ENCODE assay signal across 8 mouse cellular contexts in the genomic region with DNA sequence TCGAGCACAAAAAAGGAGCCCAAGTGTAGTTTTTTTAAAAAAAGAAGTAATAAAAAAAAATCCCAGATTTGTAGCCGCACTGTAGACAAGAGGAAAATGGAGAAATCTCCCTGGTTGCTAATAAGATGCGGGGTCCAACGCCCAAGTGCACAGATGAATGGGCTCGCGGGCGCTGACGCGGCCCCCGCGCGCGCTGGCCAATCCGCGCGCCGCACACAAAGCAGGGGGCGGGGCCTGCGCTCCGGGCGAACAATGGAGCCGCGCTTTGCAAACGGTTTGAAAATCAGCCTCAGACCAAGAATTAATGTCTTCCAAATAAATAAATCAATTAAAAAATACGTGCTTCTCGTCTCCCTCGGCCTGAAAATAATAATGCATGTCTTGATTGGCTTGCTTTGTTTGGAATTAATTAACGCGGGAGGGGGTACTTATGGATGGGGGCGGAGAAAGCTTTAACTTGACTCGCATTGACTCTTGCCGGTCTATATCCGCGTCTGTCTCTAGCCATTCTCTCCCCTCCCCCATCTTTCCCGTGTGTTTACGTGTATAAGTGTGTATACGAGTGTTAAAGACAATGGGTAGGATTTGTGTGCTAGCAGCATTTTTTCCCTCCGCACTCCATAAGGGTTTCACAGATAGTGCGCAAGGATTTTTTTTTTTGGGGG. TPM values are rescaled to one million over a fixed set of nuclear protein-coding genes. Genes with fewer than 3 reads are reported as not detected.
DNase-seq lines count a peak whose midpoint lies in the region; ATAC-seq and TF ChIP-seq lines count a peak whose summit lies in the region.

A gene (minus strand): TSS at position 143 of the 665 bp plus-strand sequence.

- no peaks in the 10 kb centered on the region for H3K4me1 ChIP-seq in embryonic facial prominence, embryonic 11.5 days (ENCODE audit: control insufficient read depth, insufficient read depth, low read length)
- peaks cover 11% of the 10 kb centered on the region for H3K4me1 ChIP-seq in limb, embryonic 10.5 days
- peaks cover 17% of the 10 kb centered on the region for H3K4me1 ChIP-seq in midbrain, embryonic 12.5 days
- H3K4me1 ChIP-seq in small intestine, adult 2 months (ENCODE audit: control insufficient read depth, insufficient read depth, insufficient read length, low read length): peaks cover 3% of the 10 kb centered on the region; the same call in 1 of the 2 replicates

- DNase-seq in cerebellum, adult 11 months: peak; percentile 77
- peak; percentile 96 for DNase-seq in embryonic facial prominence, embryonic 11.5 days (ENCODE audit: low spot score)
- peak; percentile 89 to 92 for DNase-seq in heart, adult 18-20 months
- DNase-seq in kidney, adult 18-20 months: peak; percentile 82
- DNase-seq in limb, embryonic 10.5 days (ENCODE audit: low spot score): peak; percentile 91

- no peaks in the 10 kb centered on the region for H3K27me3 ChIP-seq in embryonic facial prominence, embryonic 11.5 days (ENCODE audit: control insufficient read depth, insufficient read depth, low read length)
- H3K27me3 ChIP-seq in limb, embryonic 10.5 days (ENCODE audit: low read depth, poor library complexity, severe bottlenecking): no peaks in the 10 kb centered on the region
- H3K27me3 ChIP-seq in midbrain, embryonic 12.5 days: no peaks in the 10 kb centered on the region
- H3K27me3 ChIP-seq in small intestine, adult 2 months (ENCODE audit: control insufficient read depth, insufficient read depth, low read length): no peaks in the 10 kb centered on the region

- H3K4me3 ChIP-seq in embryonic facial prominence, embryonic 11.5 days (ENCODE audit: low read depth, low read length): peak within 1 kb of the TSS; percentile 99
- H3K4me3 ChIP-seq in limb, embryonic 10.5 days: peak within 1 kb of the TSS; percentile 93
- H3K4me3 ChIP-seq in midbrain, embryonic 12.5 days: peak within 1 kb of the TSS; percentile 100
- peak within 1 kb of the TSS; percentile 89 for H3K4me3 ChIP-seq in small intestine, adult 2 months (ENCODE audit: low read depth, low read length)

- WGBS in embryonic facial prominence, embryonic 11.5 days: under 1% methylated on average over 39 of the region's 39 CpGs
- under 1% methylated on average over 39 of the region's 39 CpGs for WGBS in limb, embryonic 10.5 days
- under 1% methylated on average over 39 of the region's 39 CpGs for WGBS in midbrain, embryonic 12.5 days
- under 1% methylated on average over 39 of the region's 39 CpGs for WGBS in small intestine, adult 2 months

- peak within 1 kb of the TSS; percentile 99 for H3K27ac ChIP-seq in embryonic facial prominence, embryonic 11.5 days (replicated peaks; ENCODE audit: low read depth, low read length)
- H3K27ac ChIP-seq in limb, embryonic 10.5 days: peak within 1 kb of the TSS; percentile 99
- peak within 1 kb of the TSS; percentile 100 for H3K27ac ChIP-seq in midbrain, embryonic 12.5 days (replicated peaks)
- peak within 1 kb of the TSS; percentile 83 for H3K27ac ChIP-seq in small intestine, adult 2 months (ENCODE audit: insufficient read depth, low read depth, low read length)

- H3K4me2 ChIP-seq in embryonic facial prominence, embryonic 11.5 days (ENCODE audit: low read depth, low read length): peak within 1 kb of the TSS; percentile 75
- peak within 1 kb of the TSS; percentile 58 for H3K4me2 ChIP-seq in midbrain, embryonic 12.5 days (replicated peaks)

- no peak for TF ChIP-seq CTCF in small intestine, adult 2 months (IDR thresholded peaks at IDR 0.05; ENCODE audit: extremely low read depth, insufficient read length, insufficient replicate concordance, low read depth, low read length)

- H3K9me3 ChIP-seq in embryonic facial prominence, embryonic 11.5 days (replicated peaks; ENCODE audit: control insufficient read depth, low read length): no peaks in the 10 kb centered on the region
- no peaks in the 10 kb centered on the region for H3K9me3 ChIP-seq in limb, embryonic 10.5 days (replicated peaks)
- H3K9me3 ChIP-seq in midbrain, embryonic 12.5 days: no peaks in the 10 kb centered on the region

- H3K36me3 ChIP-seq in embryonic facial prominence, embryonic 11.5 days (replicated peaks; ENCODE audit: control insufficient read depth, insufficient read depth, low read depth, low read length): peaks cover 8% of the 10 kb centered on the region
- H3K36me3 ChIP-seq in limb, embryonic 10.5 days: peaks cover 24% of the 10 kb centered on the region
- H3K36me3 ChIP-seq in midbrain, embryonic 12.5 days: peaks cover 21% of the 10 kb centered on the region
- 0 out of 2 replicates have a peak, but pooled peaks cover 2% of the 10 kb centered on the region for H3K36me3 ChIP-seq in small intestine, adult 2 months (ENCODE audit: control insufficient read depth, insufficient read depth, low read length)

- no peak for ATAC-seq in cerebellum, adult (ENCODE audit: insufficient number of reproducible peaks, low FRiP score, low TSS enrichment)
- peak; percentile 40 for ATAC-seq in embryonic facial prominence, embryonic 11.5 days (replicated peaks; ENCODE audit: insufficient number of reproducible peaks, low FRiP score, low TSS enrichment, low read depth)
- peak; percentile 61 for ATAC-seq in midbrain, embryonic 12.5 days (ENCODE audit: low FRiP score, low read depth)

- TF ChIP-seq POLR2A in small intestine, adult 2 months (IDR thresholded peaks at IDR 0.05; ENCODE audit: low read depth, low read length): peak; percentile 41; the same call in 1 of the 2 replicates

- peak within 1 kb of the TSS; percentile 99 for H3K9ac ChIP-seq in embryonic facial prominence, embryonic 11.5 days (replicated peaks; ENCODE audit: low read length)
- H3K9ac ChIP-seq in midbrain, embryonic 12.5 days (replicated peaks): peak within 1 kb of the TSS; percentile 100

RNA-seq across cellular contexts. Expression of the gene that starts here (rescaled TPM):
- polyA plus RNA-seq in embryonic facial prominence, embryonic 11.5 days (2014; fragmentation: Nextera tagmentation; extraction: Ambion mirVana): 300 and 341 TPM in 2 replicates
- 10 to 100 TPM; 31.1 to 31.3 TPM for total RNA-seq in heart, adult 18-20 months (2021)
- 94.6 and 115 TPM in 2 replicates for polyA plus RNA-seq in limb, embryonic 10.5 days (2016; fragmentation: Nextera tagmentation; extraction: Ambion mirVana)
- 321 and 361 TPM in 2 replicates for polyA plus RNA-seq in midbrain, embryonic 12.5 days (2016; fragmentation: Nextera tagmentation; extraction: Ambion mirVana)
- polyA plus RNA-seq in small intestine, adult 2 months (2012; rRNA removed): 9.4 and 22.7 TPM in 2 replicates
